ENCODE assay signal across 30 mouse cellular contexts in the genomic region with DNA sequence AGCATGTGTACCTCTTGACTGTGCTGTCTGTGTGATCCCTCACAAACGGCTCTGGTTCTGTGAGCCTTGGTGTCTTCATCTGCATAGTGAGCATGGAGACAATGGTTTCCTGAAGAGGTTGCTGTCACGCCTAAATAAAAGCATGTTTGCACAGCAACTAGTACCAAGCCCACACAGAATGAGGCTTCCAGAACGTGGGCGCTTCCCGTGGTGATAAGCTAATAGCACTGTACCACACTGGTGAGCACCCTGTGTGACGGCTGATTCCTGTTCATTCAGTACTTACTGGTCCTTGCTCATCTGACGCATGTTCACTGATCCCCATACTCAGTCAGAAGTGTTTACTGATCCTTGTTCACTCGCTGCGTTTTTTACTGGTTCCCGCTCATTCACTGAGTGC. TPM values are rescaled to one million over a fixed set of nuclear protein-coding genes. Genes with fewer than 3 reads are reported as not detected.
"Had no signal": no experiment of that assay in that cellular context is flagged by ENCODE, and none has a peak within 500 bp of the region (broad histone marks: within the 10 kb centered on the region; RNA-seq: fewer than 3 reads in every experiment).

No protein-coding gene starts in this region.

- H3K36me3 ChIP-seq: limb, embryonic 12.5 days; limb, embryonic 15.5 days; midbrain, embryonic 10.5 days; midbrain, embryonic 13.5 days; neural tube, embryonic 13.5 days had no signal

- H3K9ac ChIP-seq: limb, embryonic 12.5 days; limb, embryonic 15.5 days; liver, embryonic 14.5 days; liver, postnatal 0 days; lung, embryonic 14.5 days; midbrain, embryonic 13.5 days; neural tube, embryonic 13.5 days had no signal

- H3K27me3 ChIP-seq: limb, embryonic 15.5 days; midbrain, embryonic 13.5 days; neural tube, embryonic 13.5 days had no signal

- H3K27ac ChIP-seq: kidney, postnatal 0 days; limb, embryonic 12.5 days; limb, embryonic 15.5 days; liver, embryonic 14.5 days; macrophage; midbrain, embryonic 10.5 days; midbrain, embryonic 13.5 days; neural tube, embryonic 13.5 days had no signal

- H3K9me3 ChIP-seq: limb, embryonic 12.5 days; limb, embryonic 15.5 days; megakaryocyte, embryonic 14.5 days; midbrain, embryonic 10.5 days; midbrain, embryonic 13.5 days; neural tube, embryonic 13.5 days had no signal

- H3K4me3 ChIP-seq: limb, embryonic 12.5 days; megakaryocyte, embryonic 14.5 days; midbrain, embryonic 10.5 days; midbrain, embryonic 13.5 days; myocyte; neural tube, embryonic 13.5 days had no signal

- H3K4me1 ChIP-seq: limb, embryonic 12.5 days; limb, embryonic 15.5 days had no signal

- ATAC-seq: intestine, postnatal 0 days; liver, postnatal 0 days; lung, postnatal 0 days; midbrain, embryonic 13.5 days; midbrain, embryonic 16.5 days had no signal

- DNase-seq: kidney, adult 2 months; kidney, postnatal 25 days; left cerebral cortex, postnatal 4 days; liver, postnatal 0 days; lung, embryonic 14.5 days; retina, postnatal 1 day; thymus, postnatal 25 days had no signal

- H3K4me2 ChIP-seq: limb, embryonic 12.5 days; limb, embryonic 15.5 days; liver, embryonic 11.5 days; lung, embryonic 14.5 days; midbrain, embryonic 13.5 days; neural tube, embryonic 13.5 days had no signal

RNA-seq across cellular contexts. Expression of gene Krtdap, which starts 2.4 kb away (rescaled TPM):
- total RNA-seq: left cerebral cortex, adult 8-10 months; left cerebral cortex, postnatal 14 days; left cerebral cortex, postnatal 4 days; monocyte, adult 5-6 weeks; neutrophil, adult 5-6 weeks had no signal
- polyA plus RNA-seq: kidney, adult 2 months; kidney, embryonic 14.5 days; limb, embryonic 12.5 days; liver, embryonic 11.5 days; liver, embryonic 14.5 days; liver, postnatal 0 days; lung, embryonic 14.5 days; macrophage; midbrain, embryonic 10.5 days; midbrain, embryonic 13.5 days; midbrain, embryonic 16.5 days; myocyte; small intestine, adult 2 months; spleen, adult 2 months had no signal

RNA-seq across cellular contexts. Expression of gene Dmkn, which starts 26.6 kb away (rescaled TPM):
- total RNA-seq: monocyte, adult 5-6 weeks; neutrophil, adult 5-6 weeks had no signal
- polyA plus RNA-seq: limb, embryonic 12.5 days; liver, embryonic 11.5 days; midbrain, embryonic 10.5 days; myocyte had no signal

RNA-seq across cellular contexts. Expression of gene Ffar2, which starts 33.4 kb away (rescaled TPM):
- total RNA-seq: left cerebral cortex, adult 8-10 months; left cerebral cortex, postnatal 4 days had no signal
- polyA plus RNA-seq: kidney, embryonic 14.5 days; limb, embryonic 12.5 days; limb, embryonic 15.5 days; midbrain, embryonic 10.5 days; myocyte had no signal

RNA-seq across cellular contexts. Expression of gene Sbsn, which starts 38.9 kb away (rescaled TPM):
- total RNA-seq: monocyte, adult 5-6 weeks had no signal

RNA-seq across cellular contexts. Expression of gene Gapdhs, which starts 46.7 kb away (rescaled TPM):
- total RNA-seq: left cerebral cortex, adult 8-10 months; left cerebral cortex, postnatal 14 days; left cerebral cortex, postnatal 4 days; neutrophil, adult 5-6 weeks had no signal
- polyA plus RNA-seq: intestine, embryonic 14.5 days; intestine, postnatal 0 days; large intestine, adult 2 months; liver, embryonic 14.5 days; macrophage; small intestine, adult 2 months; spleen, adult 2 months had no signal
